ENCODE assay signal across 20 mouse cellular contexts in the genomic region with DNA sequence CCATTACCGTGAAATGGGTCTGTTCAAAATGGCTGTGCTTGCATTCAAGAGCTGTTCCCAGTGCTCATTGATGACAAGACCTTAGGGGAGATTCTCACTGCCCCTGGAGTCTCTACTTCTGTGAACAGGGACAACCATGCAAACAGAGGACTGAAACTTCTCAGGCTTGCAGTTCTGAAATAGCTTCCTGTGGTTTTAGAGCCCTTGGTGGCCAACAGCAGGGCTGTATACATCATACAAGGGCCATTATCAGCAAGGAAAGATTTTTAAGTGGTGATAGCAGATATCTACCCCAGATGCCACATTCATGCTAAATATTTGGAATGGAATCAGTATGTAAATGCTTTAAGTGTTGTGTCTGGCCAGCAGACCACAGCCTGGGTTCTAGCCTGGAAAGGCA. TPM values are rescaled to one million over a fixed set of nuclear protein-coding genes. Genes with fewer than 3 reads are reported as not detected.
"Had no signal": no experiment of that assay in that cellular context is flagged by ENCODE, and none has a peak within 500 bp of the region (broad histone marks: within the 10 kb centered on the region; RNA-seq: fewer than 3 reads in every experiment).

No protein-coding gene starts in this region.

- H3K27ac ChIP-seq: hindbrain, embryonic 15.5 days; kidney, embryonic 15.5 days; limb, embryonic 12.5 days; liver, embryonic 15.5 days; midbrain, embryonic 15.5 days; neural tube, embryonic 12.5 days had no signal

- H3K4me1 ChIP-seq: hindbrain, embryonic 15.5 days; kidney, embryonic 15.5 days; limb, embryonic 12.5 days; midbrain, embryonic 15.5 days; neural tube, embryonic 12.5 days had no signal

- H3K27me3 ChIP-seq: hindbrain, embryonic 15.5 days; kidney, embryonic 15.5 days; limb, embryonic 12.5 days; liver, embryonic 15.5 days; midbrain, embryonic 15.5 days; neural tube, embryonic 12.5 days had no signal

- H3K4me3 ChIP-seq: hindbrain, embryonic 15.5 days; kidney, embryonic 15.5 days; limb, embryonic 12.5 days; liver, embryonic 15.5 days; midbrain, embryonic 15.5 days; neural tube, embryonic 12.5 days had no signal

- H3K36me3 ChIP-seq: hindbrain, embryonic 15.5 days; kidney, embryonic 15.5 days; limb, embryonic 12.5 days; liver, embryonic 15.5 days; midbrain, embryonic 15.5 days; neural tube, embryonic 12.5 days had no signal

- ATAC-seq: midbrain, embryonic 15.5 days had no signal

- H3K4me2 ChIP-seq: hindbrain, embryonic 15.5 days; kidney, embryonic 15.5 days; limb, embryonic 12.5 days; liver, embryonic 15.5 days; lung, embryonic 14.5 days; midbrain, embryonic 11.5 days; midbrain, embryonic 15.5 days; neural tube, embryonic 12.5 days had no signal

- H3K9me3 ChIP-seq: hindbrain, embryonic 15.5 days; kidney, embryonic 15.5 days; limb, embryonic 12.5 days; liver, embryonic 15.5 days; midbrain, embryonic 15.5 days; neural tube, embryonic 12.5 days had no signal

- DNase-seq: kidney, adult 18-20 months; kidney, postnatal 14 days; lung, embryonic 14.5 days; lung, postnatal 14 days; thymus, adult 2 months; thymus, postnatal 25 days had no signal

- H3K9ac ChIP-seq: hindbrain, embryonic 15.5 days; kidney, embryonic 15.5 days; limb, embryonic 12.5 days; liver, embryonic 15.5 days; lung, embryonic 14.5 days; midbrain, embryonic 15.5 days; neural tube, embryonic 12.5 days had no signal

RNA-seq across cellular contexts. Expression of a gene that starts 9.2 kb away (rescaled TPM):
- total RNA-seq: layer of hippocampus, adult 8-10 months; layer of hippocampus, postnatal 14 days; left cerebral cortex, adult 8-10 months; left cerebral cortex, postnatal 36 days; monocyte, adult 5-6 weeks; neutrophil, adult 5-6 weeks had no signal
- polyA plus RNA-seq: hindbrain, embryonic 15.5 days; kidney, embryonic 15.5 days; limb, embryonic 12.5 days; lung, embryonic 14.5 days; midbrain, embryonic 11.5 days; midbrain, embryonic 15.5 days; neural tube, embryonic 12.5 days; thymus, adult 2 months; urinary bladder, adult 2 months had no signal

RNA-seq across cellular contexts. Expression of a gene that starts 29.6 kb away (rescaled TPM):
- total RNA-seq: layer of hippocampus, adult 8-10 months; layer of hippocampus, postnatal 14 days; left cerebral cortex, adult 8-10 months; left cerebral cortex, postnatal 36 days; neutrophil, adult 5-6 weeks had no signal
- polyA plus RNA-seq: hindbrain, embryonic 15.5 days; kidney, embryonic 15.5 days; limb, embryonic 12.5 days; lung, embryonic 14.5 days; midbrain, embryonic 11.5 days; midbrain, embryonic 15.5 days; neural tube, embryonic 12.5 days had no signal
